Mouse (Mus musculus): Measurements from ENCODE around the gene Palld. TPM values are rescaled to one million over a fixed set of nuclear protein-coding genes. Genes with fewer than 3 reads are reported as not detected.

Gene Palld
- polyA plus RNA-seq, 1 experiment from 2014 or later, result 17.3 TPM

GRCm38 (mm10) chr8:61528642-61529041, 373.8 kb downstream of the Palld start:
- H3K9me3 ChIP-seq (ENCODE audit: control insufficient read depth, low read length), result no peaks in the 10 kb centered on the region
- 61% methylated on average over 6 of the region's 6 CpGs for WGBS
- H3K36me3 ChIP-seq (ENCODE audit: control insufficient read depth, insufficient read depth, low read length), result peaks cover 2% of the 10 kb centered on the region; the same call in 1 of the 2 replicates

GRCm38 (mm10) chr8:61528197-61528596, 374.3 kb downstream of the Palld start:
- Histone ChIP-seq H3K4me3 (ENCODE audit: low read length) (no peak overlapping the region), H3K27ac (ENCODE audit: low read depth, low read length) (no peak overlapping the region), H3K36me3 (ENCODE audit: control insufficient read depth, insufficient read depth, low read length) (peaks cover 2% of the 10 kb centered on the region; the same call in 1 of the 2 replicates), H3K4me1 (ENCODE audit: control insufficient read depth, insufficient read depth, low read depth, low read length) (no peaks in the 10 kb centered on the region), H3K27me3 (replicated peaks; ENCODE audit: control insufficient read depth, insufficient read depth, low read length) (no peaks in the 10 kb centered on the region), H3K9me3 (ENCODE audit: control insufficient read depth, low read length) (no peaks in the 10 kb centered on the region), H3K9ac (ENCODE audit: low read depth, low read length) (no peak overlapping the region), H3K4me2 (ENCODE audit: low read length) (no peak overlapping the region)
- ATAC-seq, result no peak
- WGBS, result 93% methylated on average over 9 of the region's 9 CpGs

More at GRCm38 (mm10) chr8:61528642-61529041, 373.8 kb downstream of the Palld start:
- H3K27ac ChIP-seq (ENCODE audit: low read depth, low read length), result no peak overlapping the region
- H3K9ac ChIP-seq (ENCODE audit: low read depth, low read length), result no peak overlapping the region
- ATAC-seq, result no peak
- no peaks in the 10 kb centered on the region for H3K4me1 ChIP-seq (ENCODE audit: control insufficient read depth, insufficient read depth, low read depth, low read length)
- no peak overlapping the region for H3K4me2 ChIP-seq (ENCODE audit: low read length)
- H3K27me3 ChIP-seq (replicated peaks; ENCODE audit: control insufficient read depth, insufficient read depth, low read length), result no peaks in the 10 kb centered on the region
- H3K4me3 ChIP-seq (ENCODE audit: low read length), result no peak overlapping the region

GRCm38 (mm10) chr8:61527037-61527436, 375.5 kb downstream of the Palld start:
- Histone ChIP-seq H3K4me2 (ENCODE audit: low read length) (no peak overlapping the region), H3K9ac (ENCODE audit: low read depth, low read length) (no peak overlapping the region), H3K27me3 (replicated peaks; ENCODE audit: control insufficient read depth, insufficient read depth, low read length) (no peaks in the 10 kb centered on the region), H3K36me3 (ENCODE audit: control insufficient read depth, insufficient read depth, low read length) (peaks cover 2% of the 10 kb centered on the region; the same call in 1 of the 2 replicates), H3K9me3 (ENCODE audit: control insufficient read depth, low read length) (no peaks in the 10 kb centered on the region), H3K27ac (ENCODE audit: low read depth, low read length) (no peak overlapping the region), H3K4me3 (ENCODE audit: low read length) (no peak overlapping the region), H3K4me1 (ENCODE audit: control insufficient read depth, insufficient read depth, low read depth, low read length) (no peaks in the 10 kb centered on the region)
- 93% methylated on average over 14 of the region's 14 CpGs for WGBS
- ATAC-seq, result no peak

- Histone ChIP-seq H3K27ac (ENCODE audit: low read depth, low read length) (no peak overlapping the region), H3K4me1 (ENCODE audit: control insufficient read depth, insufficient read depth, low read depth, low read length) (no peaks in the 10 kb centered on the region; the same call in 1 of the 2 replicates), H3K9ac (ENCODE audit: low read depth, low read length) (no peak overlapping the region), H3K9me3 (ENCODE audit: control insufficient read depth, low read length) (no peaks in the 10 kb centered on the region), H3K4me2 (ENCODE audit: low read length) (no peak overlapping the region), H3K36me3 (ENCODE audit: control insufficient read depth, insufficient read depth, low read length) (peaks cover 2% of the 10 kb centered on the region; the same call in 1 of the 2 replicates), H3K27me3 (replicated peaks; ENCODE audit: control insufficient read depth, insufficient read depth, low read length) (no peaks in the 10 kb centered on the region), H3K4me3 (ENCODE audit: low read length) (no peak overlapping the region)
- WGBS, result 12% methylated on average over 1 of the region's 1 CpGs
- no peak for ATAC-seq
Observed at GRCm38 (mm10) chr8:61522132-61522531, 380.4 kb downstream of the Palld start.

- Histone ChIP-seq H3K4me1 (ENCODE audit: control insufficient read depth, insufficient read depth, low read depth, low read length) (peaks cover 13% of the 10 kb centered on the region), H3K27ac (ENCODE audit: low read depth, low read length) (no peak overlapping the region), H3K4me3 (ENCODE audit: low read length) (no peak overlapping the region), H3K36me3 (ENCODE audit: control insufficient read depth, insufficient read depth, low read length) (0 out of 2 replicates have a peak, but pooled peaks cover 2% of the 10 kb centered on the region), H3K9ac (ENCODE audit: low read depth, low read length) (no peak overlapping the region), H3K9me3 (ENCODE audit: control insufficient read depth, low read length) (no peaks in the 10 kb centered on the region), H3K27me3 (replicated peaks; ENCODE audit: control insufficient read depth, insufficient read depth, low read length) (no peaks in the 10 kb centered on the region), H3K4me2 (ENCODE audit: low read length) (no peak overlapping the region)
- no peak for ATAC-seq
- WGBS, result 71% methylated on average over 14 of the region's 14 CpGs
Observed at GRCm38 (mm10) chr8:61517502-61518185, 384.8 kb downstream of the Palld start.

- Histone ChIP-seq H3K4me3 (ENCODE audit: low read length) (no peak overlapping the region), H3K9ac (ENCODE audit: low read depth, low read length) (no peak overlapping the region), H3K9me3 (ENCODE audit: control insufficient read depth, low read length) (no peaks in the 10 kb centered on the region), H3K27ac (ENCODE audit: low read depth, low read length) (no peak overlapping the region), H3K36me3 (ENCODE audit: control insufficient read depth, insufficient read depth, low read length) (0 out of 2 replicates have a peak, but pooled peaks cover 6% of the 10 kb centered on the region), H3K4me1 (ENCODE audit: control insufficient read depth, insufficient read depth, low read depth, low read length) (peaks cover 13% of the 10 kb centered on the region), H3K27me3 (replicated peaks; ENCODE audit: control insufficient read depth, insufficient read depth, low read length) (no peaks in the 10 kb centered on the region), H3K4me2 (ENCODE audit: low read length) (peak overlapping the region; percentile 30; the same call in 1 of the 2 replicates)
- WGBS, result 56% methylated on average over 8 of the region's 8 CpGs
- no peak for ATAC-seq
Observed at GRCm38 (mm10) chr8:61516745-61517501, 385.6 kb downstream of the Palld start.

GRCm38 (mm10) chr8:61515931-61516744, 386.4 kb downstream of the Palld start:
- Histone ChIP-seq H3K27me3 (replicated peaks; ENCODE audit: control insufficient read depth, insufficient read depth, low read length) (no peaks in the 10 kb centered on the region), H3K9ac (ENCODE audit: low read depth, low read length) (peak overlapping the region; percentile 57), H3K4me3 (ENCODE audit: low read length) (peak overlapping the region; percentile 31), H3K4me2 (ENCODE audit: low read length) (peak overlapping the region; percentile 52), H3K4me1 (ENCODE audit: control insufficient read depth, insufficient read depth, low read depth, low read length) (peaks cover 13% of the 10 kb centered on the region), H3K27ac (ENCODE audit: low read depth, low read length) (peak overlapping the region; percentile 85), H3K36me3 (ENCODE audit: control insufficient read depth, insufficient read depth, low read length) (0 out of 2 replicates have a peak, but pooled peaks cover 6% of the 10 kb centered on the region), H3K9me3 (ENCODE audit: control insufficient read depth, low read length) (no peaks in the 10 kb centered on the region)
- 19% methylated on average over 25 of the region's 25 CpGs for WGBS
- ATAC-seq, result peak; percentile 92

- no peaks in the 10 kb centered on the region for H3K27me3 ChIP-seq (replicated peaks; ENCODE audit: control insufficient read depth, insufficient read depth, low read length)
- peaks cover 13% of the 10 kb centered on the region for H3K4me1 ChIP-seq (ENCODE audit: control insufficient read depth, insufficient read depth, low read depth, low read length)
- peak overlapping the region; percentile 31 for H3K4me3 ChIP-seq (ENCODE audit: low read length)
- WGBS, result 35% methylated on average over 24 of the region's 24 CpGs
- H3K36me3 ChIP-seq (ENCODE audit: control insufficient read depth, insufficient read depth, low read length), result 0 out of 2 replicates have a peak, but pooled peaks cover 6% of the 10 kb centered on the region
- H3K4me2 ChIP-seq (ENCODE audit: low read length), result peak overlapping the region; percentile 52
- ATAC-seq, result peak; percentile 74
- peak overlapping the region; percentile 85 for H3K27ac ChIP-seq (ENCODE audit: low read depth, low read length)
- H3K9ac ChIP-seq (ENCODE audit: low read depth, low read length), result peak overlapping the region; percentile 57
- H3K9me3 ChIP-seq (ENCODE audit: control insufficient read depth, low read length), result no peaks in the 10 kb centered on the region
Observed at GRCm38 (mm10) chr8:61515110-61515930, 387.2 kb downstream of the Palld start.

Data from hindbrain, embryonic 16.5 days (tissue).